Mouse (Mus musculus) limb, embryonic 15.5 days (tissue): ENCODE data around the gene Cd177. TPM values are rescaled to one million over a fixed set of nuclear protein-coding genes. Genes with fewer than 3 reads are reported as not detected.
A peak's percentile ranks its signal among the peaks of the same experiment; 100 is the strongest.
"Not testable (repeated sequence)": the region's sequence is repeated elsewhere in the genome, so short reads cannot be mapped to it uniquely, and the experiment has no call there.

Experiments
- ATAC-seq: fragments of 200-750 bp; cut with Nextera tagmentation; 2 replicates; pipeline ENCODE4 v1.8.0; 2017; ENCODE audit warnings: low read depth, moderate TSS enrichment; ENCODE audit not compliant: insufficient number of reproducible peaks, low FRiP score, low TSS enrichment
- H3K27ac ChIP-seq: fragments of 300-500 bp; sonication (generic); 2 replicates; pipeline ENCODE4 v1.5.1; 2015; ENCODE audit warnings: moderate library complexity, mild to moderate bottlenecking, inconsistent platforms
- H3K27me3 ChIP-seq: fragments of 300-500 bp; sonication (generic); 2 replicates; pipeline ENCODE4 v1.6.1; 2015; ENCODE audit warnings: inconsistent platforms
- H3K36me3 ChIP-seq: fragments of 300-500 bp; sonication (generic); 2 replicates; pipeline ENCODE4 v1.6.1; 2015; ENCODE audit warnings: inconsistent platforms
- H3K4me1 ChIP-seq: fragments of 300-500 bp; sonication (generic); 2 replicates; pipeline ENCODE4 v1.6.1; 2015; ENCODE audit warnings: inconsistent platforms
- H3K4me2 ChIP-seq: fragments of 300-500 bp; sonication (generic); 2 replicates; pipeline ENCODE4 v1.6.1; 2015; ENCODE audit warnings: mild to moderate bottlenecking, inconsistent platforms
- H3K4me3 ChIP-seq: fragments of 300-500 bp; sonication (generic); 2 replicates; pipeline ENCODE4 v1.5.1; 2015; ENCODE audit warnings: mild to moderate bottlenecking, inconsistent platforms
- H3K9ac ChIP-seq: fragments of 300-500 bp; sonication (generic); 2 replicates; pipeline ENCODE4 v1.6.1; 2015; ENCODE audit warnings: inconsistent platforms
- H3K9me3 ChIP-seq: fragments of 300-500 bp; sonication (generic); 2 replicates; pipeline ENCODE4 v1.6.1; 2016; ENCODE audit warnings: inconsistent platforms
- whole genome bisulfite sequencing: fragments of 180-500 bp; shearing (Covaris S2); methylation state at CpG from one replicate; pipeline ENCODE4 v1.1.7; 2015; 5-methylcytosine and 5-hydroxymethylcytosine counted together
- polyA plus RNA-seq: library from polyadenylated mRNA; unstranded; fragments of >200 nt; fragmentation: Nextera tagmentation; extraction: Ambion mirVana; gene quantifications from 2 replicates; pipeline ENCODE4 v1.2.1, GENCODE M21; 2015

Cd177 gene
- polyA plus RNA-seq, 1 experiment from 2014 or later, result 0.23 TPM

- no peaks in the 10 kb centered on the region for H3K4me1 ChIP-seq
- H3K4me3 ChIP-seq, result no peak overlapping the region
- no peaks in the 10 kb centered on the region for H3K36me3 ChIP-seq
- no peak overlapping the region for H3K27ac ChIP-seq
- 71% methylated on average over 5 of the region's 5 CpGs for WGBS
- no peaks in the 10 kb centered on the region for H3K9me3 ChIP-seq
- H3K27me3 ChIP-seq, result no peaks in the 10 kb centered on the region
- H3K4me2 ChIP-seq, result no peak overlapping the region
- H3K9ac ChIP-seq, result no peak overlapping the region
- ATAC-seq, result no peak
Observed at GRCm38 (mm10) chr7:24753476-24753875, 6.6 kb downstream of the Cd177 start.

DNA sequence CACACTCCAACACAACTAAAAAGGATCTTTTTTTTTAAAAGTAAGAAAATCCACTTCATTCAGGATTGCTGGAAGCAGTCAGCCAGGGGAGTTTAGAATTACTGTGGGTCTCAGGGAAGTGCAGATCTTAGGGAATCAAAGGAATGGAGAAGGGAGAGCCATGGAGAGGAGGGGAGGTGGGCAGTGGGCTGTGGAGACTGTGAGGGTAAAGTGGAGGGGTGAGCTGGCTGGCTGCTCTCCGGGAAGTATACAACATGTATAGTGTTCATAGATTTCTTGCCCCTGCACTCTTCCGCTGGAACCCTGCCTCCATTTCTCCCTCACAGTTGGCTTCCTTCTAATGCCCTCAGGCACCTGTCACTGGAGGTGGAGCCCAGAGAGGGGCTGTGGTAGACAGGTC lies 8.5 kb downstream of the Cd177 start:
- no peak overlapping the region for H3K4me3 ChIP-seq
- H3K9ac ChIP-seq, result no peak overlapping the region
- H3K27me3 ChIP-seq, result no peaks in the 10 kb centered on the region
- no peaks in the 10 kb centered on the region for H3K9me3 ChIP-seq
- no peak for ATAC-seq
- H3K4me2 ChIP-seq, result no peak overlapping the region
- no peaks in the 10 kb centered on the region for H3K4me1 ChIP-seq
- WGBS, result 65% methylated on average over 2 of the region's 2 CpGs
- no peaks in the 10 kb centered on the region for H3K36me3 ChIP-seq
- H3K27ac ChIP-seq, result no peak overlapping the region

- no peaks in the 10 kb centered on the region for H3K36me3 ChIP-seq
- no peaks in the 10 kb centered on the region for H3K4me1 ChIP-seq
- no peak overlapping the region for H3K4me2 ChIP-seq
- no peak overlapping the region for H3K9ac ChIP-seq
- 45% methylated on average over 4 of the region's 4 CpGs for WGBS
- H3K27me3 ChIP-seq, result no peaks in the 10 kb centered on the region
- H3K4me3 ChIP-seq, result no peak overlapping the region
- H3K27ac ChIP-seq, result no peak overlapping the region
- ATAC-seq, result no peak
- no peaks in the 10 kb centered on the region for H3K9me3 ChIP-seq
Observed at GRCm38 (mm10) chr7:24750695-24751094, 9.4 kb downstream of the Cd177 start.

DNA sequence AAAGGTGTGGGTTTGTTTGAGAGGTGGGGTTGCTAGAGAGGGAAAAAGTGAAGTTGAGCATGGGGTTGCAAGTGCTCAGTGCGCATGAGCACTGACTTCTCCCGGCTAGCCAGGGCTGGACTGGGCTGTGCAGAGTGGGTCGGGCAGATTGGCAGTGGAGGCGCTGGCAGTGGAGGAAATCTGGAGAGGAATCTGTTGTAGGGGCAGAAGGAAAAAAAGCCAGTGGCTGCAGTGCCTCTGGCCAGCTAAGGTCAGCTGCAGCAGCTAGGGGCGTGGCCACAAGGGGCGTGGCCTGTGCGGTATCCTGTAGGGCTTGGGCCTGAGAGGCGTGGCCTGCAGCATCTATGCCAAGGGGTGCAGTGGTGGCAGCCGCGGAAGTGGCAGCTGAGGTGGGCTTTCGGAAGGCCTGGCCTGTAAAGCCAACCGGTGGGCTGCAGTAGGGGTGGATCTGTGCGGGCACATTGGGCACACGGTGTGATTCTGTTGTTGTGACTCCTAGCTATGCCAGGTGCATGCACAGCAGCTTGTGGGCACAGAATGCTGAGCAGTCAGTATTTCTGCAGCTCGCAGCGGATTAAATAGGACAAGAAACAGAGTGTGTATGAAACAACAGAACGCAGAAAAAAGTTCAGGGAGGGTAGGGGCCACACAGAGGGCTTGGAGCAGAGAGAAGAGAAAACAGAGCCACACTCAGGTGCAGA lies 24.0 kb downstream of the Cd177 start:
- Histone ChIP-seq H3K4me2 (peak overlapping the region; percentile 27), H3K9me3 (no peaks in the 10 kb centered on the region), H3K4me3 (no peak overlapping the region), H3K36me3 (no peaks in the 10 kb centered on the region), H3K9ac (no peak overlapping the region), H3K27me3 (no peaks in the 10 kb centered on the region), H3K4me1 (peaks cover 7% of the 10 kb centered on the region), H3K27ac (no peak overlapping the region)
- WGBS, result 14% methylated on average over 16 of the region's 17 CpGs
- ATAC-seq, result no peak; the same call in 1 of the 2 replicates

- WGBS, result 90% methylated on average over 11 of the region's 11 CpGs
- not testable (repeated sequence) for H3K27ac ChIP-seq, H3K27me3 ChIP-seq, H3K4me2 ChIP-seq, H3K9ac ChIP-seq, H3K9me3 ChIP-seq, H3K4me3 ChIP-seq, ATAC-seq, H3K36me3 ChIP-seq, H3K4me1 ChIP-seq
Observed at GRCm38 (mm10) chr7:24726808-24727207, 33.3 kb downstream of the Cd177 start, which contains the start of gene Gm4763. Gene Gm4763, minus strand, starts transcription at chr7:24726908.

- WGBS, result 74% methylated on average over 6 of the region's 6 CpGs
Observed at GRCm38 (mm10) chr7:24715039-24715438, 45.1 kb downstream of the Cd177 start.

GRCm38 (mm10) chr7:24708832-24709292 lies 51.2 kb downstream of the Cd177 start, which contains the start of gene BC049730:
Gene BC049730, plus strand, starts transcription at chr7:24709242.
- H3K9ac ChIP-seq, result no peak within 1 kb of the TSS
- H3K27ac ChIP-seq, result no peak within 1 kb of the TSS
- H3K36me3 ChIP-seq, result no peaks in the 10 kb centered on the region
- no peak within 1 kb of the TSS for H3K4me2 ChIP-seq
- no peaks in the 10 kb centered on the region for H3K9me3 ChIP-seq
- H3K4me1 ChIP-seq, result no peaks in the 10 kb centered on the region
- H3K27me3 ChIP-seq, result no peaks in the 10 kb centered on the region
- WGBS, result 93% methylated on average over 14 of the region's 14 CpGs
- H3K4me3 ChIP-seq, result no peak within 1 kb of the TSS
- ATAC-seq, result no peak

More at GRCm38 (mm10) chr7:24715039-24715438, 45.1 kb downstream of the Cd177 start:
- ATAC-seq, result no peak
- Histone ChIP-seq H3K27me3 (no peaks in the 10 kb centered on the region), H3K9ac (no peak overlapping the region), H3K9me3 (no peaks in the 10 kb centered on the region), H3K4me3 (no peak overlapping the region), H3K36me3 (no peaks in the 10 kb centered on the region), H3K27ac (no peak overlapping the region), H3K4me2 (no peak overlapping the region), H3K4me1 (no peaks in the 10 kb centered on the region)

DNA sequence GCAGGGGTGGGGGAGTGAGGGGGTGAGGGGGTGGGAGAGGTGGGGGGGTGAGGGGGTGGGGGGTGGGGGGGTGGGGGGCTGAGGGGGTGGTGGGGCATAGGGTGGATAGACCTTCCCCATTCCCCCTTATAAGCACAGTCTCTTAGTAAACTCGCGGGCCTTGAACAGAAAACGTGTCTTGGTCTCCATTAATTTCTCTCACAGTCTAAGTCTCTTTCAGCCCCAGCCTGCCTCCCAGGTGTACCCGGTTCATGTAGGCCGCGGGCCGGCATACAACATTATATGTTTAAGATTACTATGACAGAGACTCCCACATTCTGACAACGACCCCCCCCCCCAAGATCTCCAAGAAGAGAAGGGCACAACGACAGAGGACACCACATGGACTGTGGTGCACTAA lies 57.3 kb downstream of the Cd177 start:
- H3K27ac ChIP-seq, ATAC-seq, H3K9ac ChIP-seq, H3K36me3 ChIP-seq, H3K4me3 ChIP-seq, H3K4me1 ChIP-seq, H3K9me3 ChIP-seq, H3K27me3 ChIP-seq, H3K4me2 ChIP-seq: not testable (repeated sequence)
- WGBS, result 75% methylated on average over 9 of the region's 9 CpGs

- not testable (repeated sequence) for H3K27me3 ChIP-seq, H3K4me3 ChIP-seq, H3K4me1 ChIP-seq, H3K4me2 ChIP-seq, H3K9ac ChIP-seq, H3K36me3 ChIP-seq, H3K9me3 ChIP-seq, ATAC-seq, H3K27ac ChIP-seq
- 85% methylated on average over 4 of the region's 4 CpGs for WGBS
Observed at GRCm38 (mm10) chr7:24697891-24698290, 62.2 kb downstream of the Cd177 start.

Other genes starting within 250 kb of the Cd177 start
- gene AC161166.1, start 247.9 kb downstream of the Cd177 start, polyA plus RNA-seq, result 0.32 TPM in 2 replicates
- 8.2 and 8.3 TPM in 2 replicates for gene Irgq, start 229.6 kb downstream of the Cd177 start, polyA plus RNA-seq
- 5.1 and 7.8 TPM in 2 replicates for gene Pinlyp, start 214.2 kb downstream of the Cd177 start, polyA plus RNA-seq
- 110 and 125 TPM in 2 replicates for gene Xrcc1, start 214.0 kb downstream of the Cd177 start, polyA plus RNA-seq
- gene Ethe1, start 172.8 kb downstream of the Cd177 start, polyA plus RNA-seq, result 28.0 and 28.7 TPM in 2 replicates
- 5.2 and 6.4 TPM in 2 replicates for gene Zfp575, start 172.7 kb downstream of the Cd177 start, polyA plus RNA-seq
- gene Phldb3, start 149.5 kb downstream of the Cd177 start, polyA plus RNA-seq, result 1.4 and 1.7 TPM in 2 replicates
- gene Lypd3, start 123.8 kb downstream of the Cd177 start, polyA plus RNA-seq, result 125 and 128 TPM in 2 replicates
- gene Tex101, start 83.6 kb downstream of the Cd177 start, polyA plus RNA-seq, result not detected in 2 replicates
- not detected in 2 replicates for gene BC049730, start 51.1 kb downstream of the Cd177 start, polyA plus RNA-seq
- gene Gm4763, start 33.4 kb downstream of the Cd177 start, polyA plus RNA-seq, result not detected in 2 replicates
- gene Ceacam10, start 16.9 kb upstream of the Cd177 start, polyA plus RNA-seq, result 0.17 and 0.37 TPM in 2 replicates
- gene Gm9844, start 101.9 kb upstream of the Cd177 start, polyA plus RNA-seq, result 12.0 and 12.4 TPM in 2 replicates
- gene Lypd4, start 109.6 kb upstream of the Cd177 start, polyA plus RNA-seq, result not detected in 2 replicates
- gene Dmrtc2, start 109.7 kb upstream of the Cd177 start, polyA plus RNA-seq, result not detected in 2 replicates
- 2,364 and 2,933 TPM in 2 replicates for gene Rps19, start 124.1 kb upstream of the Cd177 start, polyA plus RNA-seq
- 0.72 and 0.78 TPM in 2 replicates for gene Cd79a, start 137.1 kb upstream of the Cd177 start, polyA plus RNA-seq
- 110 and 122 TPM in 2 replicates for gene Arhgef1, start 142.6 kb upstream of the Cd177 start, polyA plus RNA-seq
- not detected in 2 replicates for gene Gm4881, start 184.2 kb upstream of the Cd177 start, polyA plus RNA-seq
- gene Rabac1, start 212.4 kb upstream of the Cd177 start, polyA plus RNA-seq, result 209 and 233 TPM in 2 replicates
- 0.97 and 1.5 TPM in 2 replicates for gene Atp1a3, start 245.6 kb upstream of the Cd177 start, polyA plus RNA-seq